Mouse (Mus musculus): ENCODE data around the gene P2rx2. TPM values are rescaled to one million over a fixed set of nuclear protein-coding genes. Genes with fewer than 3 reads are reported as not detected.

Gene P2rx2
- polyA plus RNA-seq, 1 experiment = 1.2 TPM

DNA sequence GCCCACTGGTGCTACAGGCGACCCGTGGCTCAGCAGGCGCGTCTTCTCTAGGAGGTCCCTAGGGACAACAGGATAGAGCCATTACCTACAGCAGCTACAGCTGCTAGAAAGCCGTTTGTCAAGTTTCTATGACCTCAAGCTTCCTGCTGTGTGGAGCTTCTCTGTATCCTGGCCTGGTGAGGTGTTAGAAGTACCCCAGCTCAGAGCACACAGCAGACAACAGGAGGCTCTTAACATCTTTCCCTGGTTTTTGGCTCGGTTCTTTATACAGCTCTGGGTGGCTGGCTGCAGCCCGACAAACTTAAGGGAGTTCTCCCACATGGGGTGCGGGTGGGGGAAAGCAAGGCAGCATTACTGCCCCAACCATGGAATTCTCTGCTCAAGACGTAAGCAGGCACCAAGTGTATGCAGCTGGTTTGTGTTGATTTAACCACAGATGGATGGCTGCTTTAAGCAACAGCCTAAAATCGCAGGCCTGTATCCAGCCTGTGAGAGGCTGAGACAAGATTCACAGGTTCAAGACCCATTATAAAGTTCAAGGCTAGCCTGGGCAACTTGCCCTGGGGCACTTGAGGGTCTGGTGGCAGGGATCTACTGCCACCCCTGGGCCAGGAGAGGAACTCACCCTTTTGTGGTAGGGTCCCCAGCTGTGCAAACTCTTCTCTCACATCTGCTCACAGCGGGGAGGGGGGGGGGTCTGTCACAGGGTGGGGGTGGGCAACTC, 21.0 kb upstream of the P2rx2 start:
- Histone ChIP-seq H3K27ac (ENCODE audit: insufficient read depth, low read length) (0 out of 2 replicates have a peak overlapping the region, but pooled peaks have one; percentile 11), H3K27me3 (ENCODE audit: control insufficient read depth, insufficient read depth, low read length, poor library complexity, severe bottlenecking) (no peaks in the 10 kb centered on the region), H3K9ac (ENCODE audit: low read depth, poor library complexity, severe bottlenecking) (peak overlapping the region; percentile 26), H3K4me3 (ENCODE audit: low read depth, low read length) (peak overlapping the region; percentile 59), H3K36me3 (ENCODE audit: control insufficient read depth, insufficient read depth, low read length, poor library complexity, severe bottlenecking) (peaks cover 2% of the 10 kb centered on the region; the same call in 1 of the 2 replicates), H3K4me1 (ENCODE audit: control insufficient read depth, insufficient read depth, low read length) (no peaks in the 10 kb centered on the region), H3K9me3 (replicated peaks; ENCODE audit: control insufficient read depth, insufficient read depth, low read length, poor library complexity, severe bottlenecking) (no peaks in the 10 kb centered on the region)
- TF ChIP-seq CTCF (IDR thresholded peaks at IDR 0.05; ENCODE audit: low read depth, low read length) (peak; percentile 39), EP300 (IDR thresholded peaks at IDR 0.05; ENCODE audit: insufficient read depth, low read depth, low read length) (no peak), POLR2A (IDR thresholded peaks at IDR 0.05; ENCODE audit: insufficient read depth, low read length) (no peak)

DNA sequence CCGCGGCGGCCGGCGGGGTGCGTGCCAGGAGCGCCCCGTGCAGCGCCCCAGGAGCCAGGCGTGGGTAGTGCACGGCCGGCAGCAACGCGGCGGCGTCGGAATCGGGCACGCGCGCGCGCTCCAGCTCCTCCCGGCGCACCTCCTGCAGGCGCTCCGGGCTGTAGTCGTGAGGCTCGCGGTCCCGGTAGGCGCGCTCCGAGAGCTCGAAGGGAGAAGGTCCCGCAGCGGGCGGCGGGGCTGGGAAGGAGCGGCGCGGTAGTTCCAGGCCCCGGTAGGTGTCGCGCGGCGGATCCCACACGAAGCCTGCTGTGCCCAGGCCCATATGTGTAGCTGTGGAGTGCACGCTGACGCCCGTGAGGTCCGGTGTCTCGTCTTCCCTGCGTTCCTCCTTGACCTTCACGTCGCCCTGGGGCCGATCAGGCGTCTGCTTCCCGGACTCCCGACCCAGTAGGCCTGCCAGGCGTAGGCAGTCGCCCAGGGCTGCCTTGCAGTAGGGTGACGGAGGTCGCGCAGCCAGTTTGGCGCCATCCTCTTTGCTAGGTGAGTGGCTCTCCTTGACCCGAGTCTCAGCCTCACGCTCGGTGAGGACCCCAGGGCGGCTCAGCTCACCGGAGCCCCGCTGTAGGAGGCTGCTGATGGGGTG, 20.3 kb upstream of the P2rx2 start:
- Histone ChIP-seq H3K36me3 (ENCODE audit: control insufficient read depth, insufficient read depth, low read length, poor library complexity, severe bottlenecking) (peaks cover 2% of the 10 kb centered on the region; the same call in 1 of the 2 replicates), H3K27me3 (ENCODE audit: control insufficient read depth, insufficient read depth, low read length, poor library complexity, severe bottlenecking) (no peaks in the 10 kb centered on the region), H3K27ac (ENCODE audit: insufficient read depth, low read length) (0 out of 2 replicates have a peak overlapping the region, but pooled peaks have one; percentile 0), H3K9ac (ENCODE audit: low read depth, poor library complexity, severe bottlenecking) (peak overlapping the region; percentile 26), H3K9me3 (replicated peaks; ENCODE audit: control insufficient read depth, insufficient read depth, low read length, poor library complexity, severe bottlenecking) (no peaks in the 10 kb centered on the region), H3K4me1 (ENCODE audit: control insufficient read depth, insufficient read depth, low read length) (no peaks in the 10 kb centered on the region), H3K4me3 (ENCODE audit: low read depth, low read length) (peak overlapping the region; percentile 64)
- TF ChIP-seq POLR2A (IDR thresholded peaks at IDR 0.05; ENCODE audit: insufficient read depth, low read length) (no peak), EP300 (IDR thresholded peaks at IDR 0.05; ENCODE audit: insufficient read depth, low read depth, low read length) (0 out of 2 replicates have a peak, but pooled peaks have one; percentile 7), CTCF (IDR thresholded peaks at IDR 0.05; ENCODE audit: low read depth, low read length) (peak; percentile 17)

DNA sequence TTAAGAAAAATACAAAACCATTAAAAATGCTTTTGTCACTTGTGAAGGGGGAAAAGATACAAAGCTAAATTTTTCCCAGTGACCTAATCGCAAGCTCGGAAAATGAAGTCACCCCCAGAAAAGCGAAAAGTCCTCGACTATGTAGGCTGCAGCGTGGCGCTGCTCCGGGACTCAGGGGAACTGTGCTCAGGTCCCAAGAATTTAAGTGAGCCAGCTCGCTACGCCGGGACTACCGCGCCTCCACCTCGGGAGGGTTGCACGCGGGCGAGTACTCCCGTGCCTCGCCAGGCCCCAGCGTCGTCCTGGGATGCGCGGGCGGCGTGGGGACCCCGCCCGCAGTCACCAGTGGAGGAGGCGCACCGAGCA, 19.8 kb upstream of the P2rx2 start:
- Histone ChIP-seq H3K27me3 (ENCODE audit: control insufficient read depth, insufficient read depth, low read length, poor library complexity, severe bottlenecking) (no peaks in the 10 kb centered on the region), H3K36me3 (ENCODE audit: control insufficient read depth, insufficient read depth, low read length, poor library complexity, severe bottlenecking) (no peaks in the 10 kb centered on the region; the same call in 1 of the 2 replicates), H3K4me1 (ENCODE audit: control insufficient read depth, insufficient read depth, low read length) (no peaks in the 10 kb centered on the region), H3K9ac (ENCODE audit: low read depth, poor library complexity, severe bottlenecking) (peak overlapping the region; percentile 26), H3K9me3 (replicated peaks; ENCODE audit: control insufficient read depth, insufficient read depth, low read length, poor library complexity, severe bottlenecking) (no peaks in the 10 kb centered on the region), H3K4me3 (ENCODE audit: low read depth, low read length) (peak overlapping the region; percentile 64), H3K27ac (ENCODE audit: insufficient read depth, low read length) (no peak overlapping the region)
- no peak for TF ChIP-seq POLR2A (IDR thresholded peaks at IDR 0.05; ENCODE audit: insufficient read depth, low read length)
- TF ChIP-seq CTCF (IDR thresholded peaks at IDR 0.05; ENCODE audit: low read depth, low read length) = no peak
- no peak for TF ChIP-seq EP300 (IDR thresholded peaks at IDR 0.05; ENCODE audit: insufficient read depth, low read depth, low read length)

DNA sequence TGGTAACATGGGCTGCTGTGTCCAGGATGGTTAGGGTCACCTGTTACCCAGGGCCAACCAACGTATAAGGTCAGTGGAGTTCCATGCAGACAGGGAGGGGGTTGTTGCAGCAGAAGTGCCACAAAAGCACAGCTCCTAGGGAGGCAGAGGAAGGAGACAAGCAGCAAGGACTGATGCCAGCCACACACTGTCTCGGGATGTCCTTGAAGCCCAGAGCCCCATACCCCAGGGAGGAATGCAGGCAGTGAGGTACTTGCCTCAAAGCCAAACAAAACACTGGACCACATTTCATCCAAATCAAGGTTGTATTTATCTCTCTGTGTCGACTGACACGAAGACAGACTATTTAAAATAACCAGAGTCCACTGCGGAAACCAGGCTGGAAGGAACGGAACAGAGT, 18.5 kb upstream of the P2rx2 start:
- no peaks in the 10 kb centered on the region for H3K36me3 ChIP-seq (ENCODE audit: control insufficient read depth, insufficient read depth, low read length, poor library complexity, severe bottlenecking)
- H3K27me3 ChIP-seq (ENCODE audit: control insufficient read depth, insufficient read depth, low read length, poor library complexity, severe bottlenecking) = no peaks in the 10 kb centered on the region
- no peaks in the 10 kb centered on the region for H3K4me1 ChIP-seq (ENCODE audit: control insufficient read depth, insufficient read depth, low read length)
- no peak overlapping the region for H3K9ac ChIP-seq (ENCODE audit: low read depth, poor library complexity, severe bottlenecking)
- TF ChIP-seq CTCF (IDR thresholded peaks at IDR 0.05; ENCODE audit: low read depth, low read length) (no peak), POLR2A (IDR thresholded peaks at IDR 0.05; ENCODE audit: insufficient read depth, low read length) (no peak), EP300 (IDR thresholded peaks at IDR 0.05; ENCODE audit: insufficient read depth, low read depth, low read length) (no peak)
- H3K9me3 ChIP-seq (replicated peaks; ENCODE audit: control insufficient read depth, insufficient read depth, low read length, poor library complexity, severe bottlenecking) = no peaks in the 10 kb centered on the region
- no peak overlapping the region for H3K27ac ChIP-seq (ENCODE audit: insufficient read depth, low read length)
- no peak overlapping the region for H3K4me3 ChIP-seq (ENCODE audit: low read depth, low read length)

DNA sequence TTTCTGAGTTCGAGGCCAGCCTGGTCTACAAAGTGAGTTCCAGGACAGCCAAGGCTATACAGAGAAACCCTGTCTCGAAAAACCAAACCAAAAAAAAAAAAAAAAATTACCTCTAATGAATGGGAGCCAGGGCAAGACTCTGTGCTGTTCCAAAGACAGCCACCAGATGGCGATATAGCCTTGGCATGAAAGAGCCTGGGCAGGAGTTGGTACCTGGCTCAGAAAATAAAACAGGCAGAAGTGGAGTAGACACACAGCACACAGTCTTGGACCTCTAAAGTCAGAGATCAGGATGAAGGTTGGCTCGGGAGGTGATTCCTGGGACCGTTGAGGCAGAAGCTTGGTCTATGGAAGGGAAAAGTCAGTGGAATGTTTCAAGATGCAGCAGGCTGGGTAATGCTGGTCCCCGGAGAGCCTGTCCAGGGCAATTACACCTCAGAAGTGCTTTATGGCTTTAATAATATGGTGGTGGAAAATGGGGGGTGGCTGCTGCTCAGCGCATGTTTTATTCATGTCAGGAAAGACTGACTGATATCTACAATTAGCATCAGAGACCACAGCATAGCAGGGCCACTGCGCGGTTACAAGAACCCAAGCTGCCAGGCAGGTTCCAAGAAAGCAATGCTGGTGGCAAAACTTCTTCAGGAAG, 14.6 kb upstream of the P2rx2 start:
- Histone ChIP-seq H3K9ac (ENCODE audit: low read depth, poor library complexity, severe bottlenecking) (no peak overlapping the region), H3K27ac (ENCODE audit: insufficient read depth, low read length) (no peak overlapping the region), H3K4me1 (ENCODE audit: control insufficient read depth, insufficient read depth, low read length) (peaks cover 3% of the 10 kb centered on the region), H3K9me3 (replicated peaks; ENCODE audit: control insufficient read depth, insufficient read depth, low read length, poor library complexity, severe bottlenecking) (no peaks in the 10 kb centered on the region), H3K4me3 (ENCODE audit: low read depth, low read length) (no peak overlapping the region), H3K36me3 (ENCODE audit: control insufficient read depth, insufficient read depth, low read length, poor library complexity, severe bottlenecking) (no peaks in the 10 kb centered on the region), H3K27me3 (ENCODE audit: control insufficient read depth, insufficient read depth, low read length, poor library complexity, severe bottlenecking) (no peaks in the 10 kb centered on the region)
- TF ChIP-seq CTCF (IDR thresholded peaks at IDR 0.05; ENCODE audit: low read depth, low read length) (peak; percentile 75), EP300 (IDR thresholded peaks at IDR 0.05; ENCODE audit: insufficient read depth, low read depth, low read length) (no peak)

All from ES-Bruce4 (cell line).